Mouse (Mus musculus) hindbrain, embryonic 12.5 days (tissue): Measurements from ENCODE around the gene Borcs6. TPM values are rescaled to one million over a fixed set of nuclear protein-coding genes. Genes with fewer than 3 reads are reported as not detected.

ENCODE experiments used
- ATAC-seq: fragments of 200-750 bp; cut with Nextera tagmentation; 2 replicates; pipeline ENCODE4 v1.8.0; 2017; ENCODE audit warnings: moderate TSS enrichment; ENCODE audit not compliant: low FRiP score
- H3K27ac ChIP-seq: fragments of 300-500 bp; sonication (generic); 2 replicates; pipeline ENCODE4 v1.5.1; 2016; ENCODE audit warnings: mild to moderate bottlenecking
- H3K27me3 ChIP-seq: fragments of 300-500 bp; sonication (generic); 2 replicates; pipeline ENCODE4 v1.6.1; 2016; ENCODE audit warnings: mild to moderate bottlenecking
- H3K36me3 ChIP-seq: fragments of 300-500 bp; sonication (generic); 2 replicates; pipeline ENCODE4 v1.6.1; 2016; ENCODE audit warnings: mild to moderate bottlenecking
- H3K4me1 ChIP-seq: fragments of 300-500 bp; sonication (generic); 2 replicates; pipeline ENCODE4 v1.6.1; 2016
- H3K4me2 ChIP-seq: fragments of 300-500 bp; sonication (generic); replicated peaks from 2 replicates; pipeline ENCODE4 v1.6.1; 2016; ENCODE audit warnings: mild to moderate bottlenecking
- H3K4me3 ChIP-seq: fragments of 300-500 bp; sonication (generic); 2 replicates; pipeline ENCODE4 v1.5.1; 2016; ENCODE audit warnings: mild to moderate bottlenecking
- H3K9ac ChIP-seq: fragments of 300-500 bp; sonication (generic); 2 replicates; pipeline ENCODE4 v1.6.1; 2016; ENCODE audit warnings: mild to moderate bottlenecking, moderate library complexity
- H3K9me3 ChIP-seq: fragments of 300-500 bp; sonication (generic); replicated peaks from 2 replicates; pipeline ENCODE4 v1.6.1; 2016; ENCODE audit warnings: mild to moderate bottlenecking
- WGBS: fragments of 180-500 bp; shearing (Covaris S2); methylation state at CpG from one replicate; pipeline ENCODE4 v1.1.7; 2016; 5-methylcytosine and 5-hydroxymethylcytosine counted together
- polyA plus RNA-seq: library from polyadenylated mRNA; unstranded; fragments of >200 nt; fragmentation: Nextera tagmentation; extraction: Ambion mirVana; gene quantifications from 2 replicates; pipeline ENCODE4 v1.2.1, GENCODE M21; 2016

The Borcs6 gene
- polyA plus RNA-seq, 1 experiment from 2014 or later: 16.6 TPM

GRCm38 (mm10) chr11:69064259-69065133 is 5.0 kb downstream of the Borcs6 start:
- H3K36me3 ChIP-seq: no peaks in the 10 kb centered on the region

DNA sequence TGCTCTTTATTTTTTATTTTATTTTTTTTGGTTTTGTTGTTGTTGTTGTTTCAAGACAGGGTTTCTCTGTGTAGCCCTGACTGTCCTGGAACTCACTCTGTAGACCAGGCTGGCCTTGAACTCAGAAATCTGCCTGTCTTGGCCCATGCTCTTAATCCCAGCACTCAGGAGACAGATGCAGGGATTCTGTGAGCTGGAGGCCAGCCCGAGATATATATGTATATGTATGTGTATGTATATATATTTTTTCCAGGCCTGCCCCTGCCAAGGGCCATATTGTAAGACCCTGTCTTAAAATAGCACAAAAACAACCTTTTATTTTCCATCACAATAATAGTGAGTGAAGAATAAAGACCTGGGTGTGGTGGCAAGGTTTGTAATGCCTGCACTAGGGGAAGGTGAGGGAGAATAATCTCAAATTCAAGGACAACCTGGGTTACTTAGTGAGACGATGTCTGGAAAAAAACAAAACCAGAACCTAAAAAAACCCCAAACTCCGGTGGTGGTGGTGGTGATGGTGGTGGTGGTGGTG is 5.9 kb downstream of the Borcs6 start:
- 0 out of 2 replicates have a peak overlapping the region, but pooled peaks have one; percentile 41 for H3K4me3 ChIP-seq
- H3K9ac ChIP-seq: no peak overlapping the region
- H3K36me3 ChIP-seq: no peaks in the 10 kb centered on the region
- H3K27me3 ChIP-seq: no peaks in the 10 kb centered on the region; the same call in 1 of the 2 replicates
- WGBS: 64% methylated on average over 3 of the region's 3 CpGs
- H3K4me2 ChIP-seq: peak overlapping the region; percentile 90
- ATAC-seq: no peak
- no peak overlapping the region for H3K27ac ChIP-seq
- H3K9me3 ChIP-seq: no peaks in the 10 kb centered on the region
- peaks cover 41% of the 10 kb centered on the region for H3K4me1 ChIP-seq

More at GRCm38 (mm10) chr11:69064259-69065133, 5.0 kb downstream of the Borcs6 start:
- peak overlapping the region; percentile 65 for H3K4me3 ChIP-seq
- H3K9ac ChIP-seq: peak overlapping the region; percentile 72; the same call in 1 of the 2 replicates
- H3K4me1 ChIP-seq: peaks cover 37% of the 10 kb centered on the region
- H3K4me2 ChIP-seq: peak overlapping the region; percentile 73
- WGBS: 50% methylated on average over 9 of the region's 9 CpGs
- H3K9me3 ChIP-seq: no peaks in the 10 kb centered on the region
- H3K27me3 ChIP-seq: no peaks in the 10 kb centered on the region; the same call in 1 of the 2 replicates
- ATAC-seq: no peak
- no peak overlapping the region for H3K27ac ChIP-seq

- Histone ChIP-seq H3K4me2 (peak overlapping the region; percentile 90), H3K9me3 (no peaks in the 10 kb centered on the region), H3K9ac (peak overlapping the region; percentile 71), H3K4me3 (peak overlapping the region; percentile 41), H3K27ac (no peak overlapping the region), H3K36me3 (no peaks in the 10 kb centered on the region), H3K4me1 (peaks cover 36% of the 10 kb centered on the region), H3K27me3 (no peaks in the 10 kb centered on the region)
- WGBS: 2% methylated on average over 27 of the region's 29 CpGs
- ATAC-seq: no peak
Measured at GRCm38 (mm10) chr11:69066163-69066861, 6.8 kb downstream of the Borcs6 start.

- H3K4me2 ChIP-seq: peak overlapping the region; percentile 90
- H3K9me3 ChIP-seq: no peaks in the 10 kb centered on the region
- WGBS: 10% methylated on average over 8 of the region's 8 CpGs
- no peaks in the 10 kb centered on the region for H3K36me3 ChIP-seq
- H3K27me3 ChIP-seq: no peaks in the 10 kb centered on the region
- H3K9ac ChIP-seq: no peak overlapping the region
- H3K4me1 ChIP-seq: peaks cover 39% of the 10 kb centered on the region
- no peak for ATAC-seq
- no peak overlapping the region for H3K27ac ChIP-seq
- peak overlapping the region; percentile 41 for H3K4me3 ChIP-seq
Measured at GRCm38 (mm10) chr11:69066956-69067355, 7.4 kb downstream of the Borcs6 start.

- Histone ChIP-seq H3K27me3 (no peaks in the 10 kb centered on the region), H3K27ac (no peak overlapping the region), H3K4me3 (no peak overlapping the region), H3K4me2 (no peak overlapping the region), H3K9me3 (no peaks in the 10 kb centered on the region), H3K4me1 (peaks cover 45% of the 10 kb centered on the region), H3K36me3 (no peaks in the 10 kb centered on the region), H3K9ac (no peak overlapping the region)
- 66% methylated on average over 6 of the region's 6 CpGs for WGBS
- no peak for ATAC-seq
Measured at GRCm38 (mm10) chr11:69067601-69068000, 8.1 kb downstream of the Borcs6 start.

GRCm38 (mm10) chr11:69070093-69070492 is 10.6 kb downstream of the Borcs6 start:
- peaks cover 40% of the 10 kb centered on the region for H3K4me1 ChIP-seq
- peak overlapping the region; percentile 75 for H3K9ac ChIP-seq
- peak overlapping the region; percentile 78 for H3K4me2 ChIP-seq
- ATAC-seq: no peak
- peak overlapping the region; percentile 52 for H3K4me3 ChIP-seq
- no peaks in the 10 kb centered on the region for H3K27me3 ChIP-seq
- peak overlapping the region; percentile 89 for H3K27ac ChIP-seq
- H3K36me3 ChIP-seq: no peaks in the 10 kb centered on the region
- WGBS: under 1% methylated on average over 13 of the region's 13 CpGs
- H3K9me3 ChIP-seq: no peaks in the 10 kb centered on the region

- WGBS: under 1% methylated on average over 47 of the region's 47 CpGs
Measured at GRCm38 (mm10) chr11:69070590-69071222, 11.2 kb downstream of the Borcs6 start, which contains the start of gene Tmem107. TSS of gene Tmem107 (plus strand) at chr11:69070806.

GRCm38 (mm10) chr11:69071262-69071661 is 11.7 kb downstream of the Borcs6 start:
- Histone ChIP-seq H3K9me3 (no peaks in the 10 kb centered on the region), H3K27me3 (no peaks in the 10 kb centered on the region), H3K4me2 (peak overlapping the region; percentile 78), H3K27ac (peak overlapping the region; percentile 89), H3K9ac (peak overlapping the region; percentile 75), H3K36me3 (no peaks in the 10 kb centered on the region), H3K4me3 (peak overlapping the region; percentile 52), H3K4me1 (peaks cover 33% of the 10 kb centered on the region)
- WGBS: 22% methylated on average over 9 of the region's 9 CpGs
- no peak for ATAC-seq

More at GRCm38 (mm10) chr11:69070590-69071222, 11.2 kb downstream of the Borcs6 start, which contains the start of gene Tmem107:
- H3K9ac ChIP-seq: peak within 1 kb of the TSS; percentile 75
- H3K4me1 ChIP-seq: peaks cover 39% of the 10 kb centered on the region
- no peaks in the 10 kb centered on the region for H3K36me3 ChIP-seq
- ATAC-seq: peak; percentile 87
- no peaks in the 10 kb centered on the region for H3K27me3 ChIP-seq
- H3K4me2 ChIP-seq: peak within 1 kb of the TSS; percentile 78
- peak within 1 kb of the TSS; percentile 89 for H3K27ac ChIP-seq
- H3K4me3 ChIP-seq: peak within 1 kb of the TSS; percentile 52
- no peaks in the 10 kb centered on the region for H3K9me3 ChIP-seq

- H3K4me3 ChIP-seq: peak overlapping the region; percentile 32
- H3K27me3 ChIP-seq: no peaks in the 10 kb centered on the region
- H3K4me1 ChIP-seq: peaks cover 25% of the 10 kb centered on the region
- WGBS: 86% methylated on average over 11 of the region's 11 CpGs
- no peaks in the 10 kb centered on the region for H3K9me3 ChIP-seq
- no peak for ATAC-seq
- H3K27ac ChIP-seq: peak overlapping the region; percentile 91
- peak overlapping the region; percentile 54 for H3K4me2 ChIP-seq
- H3K36me3 ChIP-seq: no peaks in the 10 kb centered on the region
- peak overlapping the region; percentile 59 for H3K9ac ChIP-seq
Measured at GRCm38 (mm10) chr11:69072234-69072633, 12.7 kb downstream of the Borcs6 start.

DNA sequence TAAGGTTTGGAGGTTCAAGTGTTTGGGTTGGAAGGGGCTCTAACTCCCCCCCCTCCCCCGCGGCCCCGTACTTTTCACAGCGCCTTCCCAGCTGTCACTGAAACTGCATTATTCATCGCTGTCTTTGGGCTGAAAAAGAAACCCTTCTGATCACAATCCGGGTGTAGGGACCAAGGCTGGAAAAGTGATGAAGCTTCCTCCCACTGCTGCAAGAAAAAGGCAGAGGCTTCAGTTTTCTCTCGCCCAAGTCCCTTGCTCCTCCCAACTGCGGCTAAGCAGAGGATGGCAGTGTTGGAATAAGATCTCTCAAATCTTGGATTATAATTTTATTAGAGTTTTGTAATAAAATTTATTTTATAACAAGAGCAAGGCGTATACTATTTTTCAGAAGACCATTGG is 13.1 kb downstream of the Borcs6 start:
- H3K36me3 ChIP-seq: no peaks in the 10 kb centered on the region
- peak overlapping the region; percentile 54 for H3K4me2 ChIP-seq
- H3K9ac ChIP-seq: peak overlapping the region; percentile 59
- WGBS: 13% methylated on average over 9 of the region's 9 CpGs
- H3K9me3 ChIP-seq: no peaks in the 10 kb centered on the region
- no peaks in the 10 kb centered on the region for H3K27me3 ChIP-seq
- peak overlapping the region; percentile 91 for H3K27ac ChIP-seq
- peaks cover 24% of the 10 kb centered on the region for H3K4me1 ChIP-seq
- 0 out of 2 replicates have a peak, but pooled peaks have one; percentile 4 for ATAC-seq
- peak overlapping the region; percentile 32 for H3K4me3 ChIP-seq

GRCm38 (mm10) chr11:69073065-69073888 is 13.8 kb downstream of the Borcs6 start:
- WGBS: under 1% methylated on average over 14 of the region's 14 CpGs
- Histone ChIP-seq H3K27ac (peak overlapping the region; percentile 91), H3K36me3 (no peaks in the 10 kb centered on the region)

More at GRCm38 (mm10) chr11:69073065-69073888, 13.8 kb downstream of the Borcs6 start:
- peaks cover 24% of the 10 kb centered on the region for H3K4me1 ChIP-seq
- H3K27me3 ChIP-seq: no peaks in the 10 kb centered on the region
- peak overlapping the region; percentile 59 for H3K9ac ChIP-seq
- no peaks in the 10 kb centered on the region for H3K9me3 ChIP-seq
- H3K4me3 ChIP-seq: peak overlapping the region; percentile 32
- peak; percentile 63 for ATAC-seq
- H3K4me2 ChIP-seq: peak overlapping the region; percentile 54
